Mouse (Mus musculus) frontal cortex, postnatal 36 days (tissue): Measurements from ENCODE around the gene Pdzk1.
A peak's percentile ranks its signal among the peaks of the same experiment; 100 is the strongest.

Experiments used
- DNase-seq, 2 experiments: peaks; one replicate each; pipeline ENCODE4 v3.0.0; 2022; ENCODE audit warnings: low spot score in 2 of 2

The Pdzk1 gene

DNA sequence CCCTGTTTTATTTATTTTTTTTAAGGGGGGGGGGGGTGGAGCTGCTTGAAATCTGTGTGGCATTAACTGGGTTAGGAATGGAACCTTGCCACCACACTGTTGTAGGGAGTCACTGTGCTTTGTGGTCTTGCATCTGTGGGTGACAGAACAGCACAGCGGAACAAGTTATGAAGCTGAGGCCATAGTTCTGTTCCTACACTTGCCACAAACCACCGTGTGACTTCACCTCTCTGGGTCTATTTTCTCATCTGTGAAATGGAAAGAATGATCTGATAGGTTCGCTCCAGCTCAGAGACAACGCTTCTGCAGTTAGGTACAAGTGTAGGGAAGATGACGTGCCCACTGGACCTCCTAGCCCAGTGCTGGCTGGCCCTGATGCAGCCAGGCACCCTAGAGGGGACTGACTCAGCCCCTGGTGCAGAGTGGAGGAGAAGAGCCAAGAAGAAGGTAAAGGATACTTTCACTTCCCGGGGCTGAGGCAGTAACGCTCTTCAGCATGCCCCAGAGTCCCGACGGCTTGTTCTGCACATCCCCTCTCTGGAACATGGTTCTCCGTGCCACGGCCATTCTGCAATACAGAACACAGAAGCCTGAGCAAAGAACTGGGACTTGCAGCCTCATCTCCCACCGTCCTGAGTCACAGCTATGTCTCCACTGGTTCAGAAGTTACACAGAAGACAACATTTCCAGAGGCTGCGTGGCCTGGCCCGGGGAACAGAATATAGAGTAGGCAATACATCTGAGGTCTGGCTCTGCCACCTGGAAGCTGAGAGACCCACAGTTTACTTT is 53.2 kb downstream of the Pdzk1 start:
- DNase-seq: no peak

DNA sequence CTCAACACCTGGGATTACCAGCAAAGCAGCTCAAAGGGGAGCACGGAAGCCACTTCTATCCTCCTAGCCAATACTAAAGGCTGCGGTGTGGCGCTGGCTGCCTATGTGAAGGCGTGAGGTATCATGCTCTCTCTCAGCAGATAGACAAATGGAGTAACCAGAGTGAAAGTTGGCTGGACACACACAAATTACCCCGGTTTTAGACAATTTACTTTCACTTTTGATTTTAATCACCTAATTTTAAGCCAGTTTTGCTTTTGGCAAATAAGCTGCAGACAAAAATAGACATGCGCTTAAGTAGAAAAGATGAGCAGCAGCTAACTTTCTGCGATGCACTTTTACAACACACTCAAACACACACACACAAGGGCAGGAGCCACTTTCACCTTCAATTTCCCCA is 54.6 kb downstream of the Pdzk1 start:
- DNase-seq: no peak

GRCm38 (mm10) chr3:96902336-96902999 is 73.4 kb downstream of the Pdzk1 start:
- DNase-seq: no peak

DNA sequence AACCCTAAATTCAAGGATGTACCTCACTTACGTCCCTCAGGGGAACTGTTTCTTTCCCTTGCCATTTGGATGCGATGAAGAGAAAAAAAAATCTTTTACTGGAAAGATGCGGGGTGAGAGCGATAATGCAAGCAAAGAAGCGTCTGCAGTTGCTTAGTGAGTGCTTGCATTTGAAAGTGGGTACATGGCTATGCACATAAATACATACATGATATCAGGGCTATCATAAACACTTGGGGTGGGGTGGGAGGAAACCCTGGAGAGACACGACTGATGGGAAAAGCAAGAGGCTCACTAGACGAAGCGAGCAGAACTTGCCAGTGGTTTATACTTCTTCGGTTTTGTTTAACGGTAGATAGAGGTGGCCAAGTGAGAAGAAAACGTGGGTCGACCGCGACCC is 75.3 kb downstream of the Pdzk1 start, which contains the start of gene Gja5:
TSS of gene Gja5 (plus strand) at position 301 of the 400 bp plus-strand sequence.
- no peak for DNase-seq

GRCm38 (mm10) chr3:96904851-96905541 is 75.9 kb downstream of the Pdzk1 start, which contains the start of gene Gpr89:
Gene Gpr89 (minus strand): TSS chr3:96905346.
- peak; percentile 96 to 97 for DNase-seq

GRCm38 (mm10) chr3:96905592-96905991 is 76.5 kb downstream of the Pdzk1 start:
- DNase-seq: no peak
